Comparison of ENCODE assay signal across 11 mouse cellular contexts in the genomic region with DNA sequence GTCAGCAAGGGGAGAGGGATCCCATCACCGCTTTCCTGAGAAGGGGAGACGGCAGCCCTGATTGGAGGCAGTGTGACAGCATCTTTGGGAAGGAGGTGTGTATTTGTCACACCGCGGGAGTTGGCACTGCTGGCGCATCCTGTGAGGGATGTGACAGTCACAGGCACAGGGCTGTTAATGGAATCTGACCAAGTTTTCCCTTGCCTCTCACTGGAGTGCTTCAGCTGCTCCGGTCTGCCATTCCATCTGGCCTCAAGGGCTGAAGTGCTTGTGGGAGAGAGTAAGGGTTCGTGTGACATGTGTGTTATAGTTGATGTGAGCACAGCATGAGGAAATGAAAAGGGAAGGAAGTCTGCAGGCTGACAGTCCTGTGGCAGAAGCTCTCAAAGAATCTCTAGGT. TPM values are rescaled to one million over a fixed set of nuclear protein-coding genes. Genes with fewer than 3 reads are reported as not detected.
DNase-seq lines count a peak whose midpoint lies in the region; ATAC-seq lines count a peak whose summit lies in the region.
"Had no signal": no experiment of that assay in that cellular context is flagged by ENCODE, and none has a peak within 500 bp of the region (broad histone marks: within the 10 kb centered on the region; RNA-seq: fewer than 3 reads in every experiment).

No protein-coding gene starts in this region.

- 0 out of 2 replicates have a peak overlapping the region, but pooled peaks have one; percentile 4 for H3K4me2 ChIP-seq in kidney, embryonic 15.5 days
- H3K4me2 ChIP-seq: embryonic facial prominence, embryonic 12.5 days had no signal

- H3K9me3 ChIP-seq in kidney, embryonic 15.5 days (replicated peaks): no peaks in the 10 kb centered on the region
- no peaks in the 10 kb centered on the region; the same call in 1 of the 2 replicates for H3K9me3 ChIP-seq in midbrain, embryonic 10.5 days (replicated peaks)

- no peaks in the 10 kb centered on the region for H3K36me3 ChIP-seq in kidney, embryonic 15.5 days
- H3K36me3 ChIP-seq in midbrain, embryonic 10.5 days: no peaks in the 10 kb centered on the region
- H3K36me3 ChIP-seq: embryonic facial prominence, embryonic 12.5 days had no signal

- no peak overlapping the region for H3K9ac ChIP-seq in kidney, embryonic 15.5 days
- H3K9ac ChIP-seq: embryonic facial prominence, embryonic 12.5 days had no signal

- no peaks in the 10 kb centered on the region for H3K27me3 ChIP-seq in kidney, embryonic 15.5 days
- H3K27me3 ChIP-seq in midbrain, embryonic 10.5 days (ENCODE audit: low read depth, poor library complexity, severe bottlenecking): no peaks in the 10 kb centered on the region
- H3K27me3 ChIP-seq: CH12.LX; embryonic facial prominence, embryonic 12.5 days had no signal

- no peak overlapping the region for H3K4me3 ChIP-seq in kidney, embryonic 15.5 days (replicated peaks)
- H3K4me3 ChIP-seq in midbrain, embryonic 10.5 days: no peak overlapping the region
- H3K4me3 ChIP-seq: embryonic facial prominence, embryonic 12.5 days had no signal

- no peak for ATAC-seq in kidney, embryonic 15.5 days (replicated peaks; ENCODE audit: low FRiP score)
- no peak for ATAC-seq in CD4-positive, CD25-positive, alpha-beta regulatory T cell, adult 4 months

- no peak for DNase-seq in kidney, postnatal 10 days
- peak; percentile 53 to 79 for DNase-seq in frontal cortex, adult 2 months (ENCODE audit: extremely low spot score in 1 of 2, low spot score in 1 of 2)
- peak; percentile 32 to 80 for DNase-seq in left cerebral cortex, adult 8-10 months (ENCODE audit: low spot score in 2 of 2)
- peak; percentile 79 for DNase-seq in telencephalon, adult 2 months (ENCODE audit: low read depth, low spot score)
- no peak for DNase-seq in adipocyte (ENCODE audit: low spot score)
- no peak for DNase-seq in midbrain, embryonic 10.5 days (ENCODE audit: low spot score)
- DNase-seq: kidney, adult 11 months had no signal

- WGBS in kidney, embryonic 15.5 days: 42% methylated on average over 7 of the region's 7 CpGs
- 83% methylated on average over 7 of the region's 7 CpGs for WGBS in midbrain, embryonic 10.5 days

- H3K27ac ChIP-seq in kidney, embryonic 15.5 days: no peak overlapping the region
- H3K27ac ChIP-seq in midbrain, embryonic 10.5 days (replicated peaks): no peak overlapping the region
- H3K27ac ChIP-seq: embryonic facial prominence, embryonic 12.5 days had no signal

- H3K4me1 ChIP-seq in kidney, embryonic 15.5 days: peaks cover 6% of the 10 kb centered on the region
- H3K4me1 ChIP-seq in midbrain, embryonic 10.5 days: no peaks in the 10 kb centered on the region
- H3K4me1 ChIP-seq: embryonic facial prominence, embryonic 12.5 days had no signal

RNA-seq across cellular contexts. Expression of gene Tbc1d7, which starts 59.0 kb away (rescaled TPM):
- 51.6 and 54.7 TPM in 2 replicates for polyA plus RNA-seq in kidney, embryonic 15.5 days (2015; fragmentation: Nextera tagmentation; extraction: Ambion mirVana)
- polyA plus RNA-seq in frontal cortex, adult 2 months (2012; rRNA removed): 31.6 and 35.8 TPM in 2 replicates
- 10 to 100 TPM; 25.2 to 28.3 (median 26.1) TPM for total RNA-seq in left cerebral cortex, adult 8-10 months (2022)
- polyA plus RNA-seq in CD4-positive, CD25-positive, alpha-beta regulatory T cell, adult 4 months (2017; shearing (Covaris generic)): 10 to 100 TPM in 1 of 2 experiments, 1 to 10 TPM in 1; 9.8 to 16.0 TPM
- polyA plus RNA-seq in midbrain, embryonic 10.5 days (2016; fragmentation: Nextera tagmentation; extraction: Ambion mirVana): 66.6 and 68.3 TPM in 2 replicates

Comparison
In these comparisons a context has a peak if more than half of its experiments do, and no peak if none do; other contexts are left out.
1. DNase-seq: peak in frontal cortex, adult 2 months (2 of 2), left cerebral cortex, adult 8-10 months (2 of 2) and telencephalon, adult 2 months (single experiment); none in kidney, postnatal 10 days (single experiment), adipocyte (single experiment) and midbrain, embryonic 10.5 days (single experiment).